Mouse (Mus musculus) ES-Bruce4 (cell line): ENCODE results near the gene Ank2. TPM values are rescaled to one million over a fixed set of nuclear protein-coding genes. Genes with fewer than 3 reads are reported as not detected.

Experiments used
- H3K27ac ChIP-seq: 2 replicates; pipeline ENCODE4 v1.5.1; 2012; ENCODE audit warnings: low read length, inconsistent platforms; ENCODE audit not compliant: insufficient read depth
- H3K27me3 ChIP-seq: 2 replicates; pipeline ENCODE4 v1.6.1; 2012; ENCODE audit warnings: mild to moderate bottlenecking, low read length, inconsistent platforms; ENCODE audit not compliant: control insufficient read depth, poor library complexity, insufficient read depth, severe bottlenecking
- H3K36me3 ChIP-seq: 2 replicates; pipeline ENCODE4 v1.6.1; 2012; ENCODE audit warnings: inconsistent platforms, mild to moderate bottlenecking, low read length, moderate library complexity; ENCODE audit not compliant: control insufficient read depth, poor library complexity, insufficient read depth, severe bottlenecking
- H3K4me1 ChIP-seq: one replicate; pipeline ENCODE4 v1.8.1; 2011; ENCODE audit warnings: low read length; ENCODE audit not compliant: control insufficient read depth, insufficient read depth
- H3K4me3 ChIP-seq: 2 replicates; pipeline ENCODE4 v1.5.1; 2011; ENCODE audit warnings: low read depth, mild to moderate bottlenecking, low read length
- H3K9ac ChIP-seq: 2 replicates; pipeline ENCODE4 v1.6.1; 2012; ENCODE audit warnings: low read depth, mild to moderate bottlenecking, inconsistent platforms; ENCODE audit not compliant: poor library complexity, severe bottlenecking
- H3K9me3 ChIP-seq: replicated peaks from 2 replicates; pipeline ENCODE4 v1.6.1; 2012; ENCODE audit warnings: mild to moderate bottlenecking, low read length, inconsistent platforms; ENCODE audit not compliant: control insufficient read depth, poor library complexity, insufficient read depth, severe bottlenecking
- CTCF ChIP-seq: IDR thresholded peaks from one replicate; pipeline ENCODE4 v1.8.1; 2011; ENCODE audit warnings: low read depth, low read length
- EP300 ChIP-seq: IDR thresholded peaks from 2 replicates; pipeline ENCODE4 v1.6.1; 2011; ENCODE audit warnings: low read depth, low read length; ENCODE audit not compliant: insufficient read depth
- POLR2A ChIP-seq: IDR thresholded peaks from one replicate; pipeline ENCODE4 v1.8.1; 2011; ENCODE audit warnings: low read length; ENCODE audit not compliant: insufficient read depth
- polyA plus RNA-seq: library from polyadenylated mRNA; stranded (reverse); fragments of >200 nt; gene quantifications from 2 replicates; pipeline ENCODE4 v1.2.4, GENCODE M21; 2011; ENCODE audit warnings: low read depth; ENCODE audit not compliant: missing spikeins, insufficient read depth, insufficient read length

Gene Ank2
- polyA plus RNA-seq, 1 experiment = 29.9 TPM

DNA sequence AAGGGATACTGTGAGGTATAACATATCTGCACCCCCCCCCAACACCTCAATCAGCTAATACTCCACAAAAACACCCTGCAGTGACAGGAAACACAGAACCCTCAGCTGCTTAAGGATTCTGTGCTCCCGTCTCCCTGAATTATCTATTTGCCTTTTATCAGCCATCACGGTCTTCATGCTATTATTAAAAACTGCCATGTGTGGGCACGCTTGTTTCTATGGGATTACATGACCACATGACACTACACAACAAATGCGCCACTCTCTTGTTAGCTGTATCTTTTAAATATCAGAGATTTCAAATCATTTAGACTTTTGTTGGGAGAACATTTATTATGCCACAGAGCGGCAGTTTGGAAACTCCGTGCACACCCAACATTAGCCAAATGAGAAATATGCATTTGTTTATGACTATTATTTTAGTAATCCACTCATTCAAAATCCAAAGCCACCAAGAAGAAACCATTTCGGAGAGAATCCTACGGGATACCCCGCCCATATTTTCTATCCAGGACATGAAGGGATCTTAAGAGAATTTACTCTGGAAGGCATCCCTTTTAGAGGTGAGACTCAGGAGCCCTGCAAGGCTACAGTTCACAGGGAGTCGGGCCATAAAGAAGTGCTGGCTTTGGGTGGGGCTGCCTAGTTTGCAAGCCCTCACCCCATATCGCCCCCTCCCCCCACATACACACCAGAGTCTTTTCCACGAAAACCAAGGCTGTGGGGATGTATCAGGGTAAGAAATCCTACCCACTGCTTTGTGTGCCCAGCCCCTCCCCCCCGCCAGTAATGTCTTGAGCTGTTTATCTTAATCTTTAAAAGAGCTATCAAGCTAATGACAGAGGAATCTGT is 274.6 kb downstream of the Ank2 start:
- Histone ChIP-seq H3K9me3 (no peaks in the 10 kb centered on the region), H3K9ac (no peak overlapping the region), H3K27me3 (no peaks in the 10 kb centered on the region), H3K4me1 (peaks cover 5% of the 10 kb centered on the region), H3K27ac (no peak overlapping the region), H3K36me3 (no peaks in the 10 kb centered on the region), H3K4me3 (no peak overlapping the region)
- TF ChIP-seq POLR2A (no peak), EP300 (no peak)

DNA sequence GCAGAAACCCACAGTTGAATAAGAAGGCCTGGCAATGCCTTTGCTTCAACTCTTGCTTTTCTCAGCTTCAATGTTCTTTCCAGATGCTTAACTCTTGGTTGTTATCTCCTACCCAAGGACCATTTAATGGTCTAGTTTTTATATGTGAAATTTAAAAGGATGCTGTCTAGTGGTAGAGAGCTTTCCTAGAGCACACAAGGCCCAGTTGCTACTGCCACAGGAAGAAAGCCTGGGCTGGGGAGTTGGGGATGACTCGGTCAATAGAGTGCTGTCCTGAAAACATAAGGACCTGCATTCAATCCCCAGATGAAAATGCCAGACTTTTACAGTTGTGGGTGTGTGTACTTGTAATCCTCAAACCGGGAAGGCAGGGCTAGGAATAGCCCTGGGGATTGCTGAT is 277.1 kb downstream of the Ank2 start:
- H3K4me3 ChIP-seq = no peak overlapping the region
- no peak overlapping the region for H3K9ac ChIP-seq
- no peak for TF ChIP-seq POLR2A
- no peak for TF ChIP-seq EP300
- peaks cover 5% of the 10 kb centered on the region for H3K4me1 ChIP-seq
- H3K27ac ChIP-seq = no peak overlapping the region
- H3K36me3 ChIP-seq = no peaks in the 10 kb centered on the region
- H3K27me3 ChIP-seq = no peaks in the 10 kb centered on the region
- no peaks in the 10 kb centered on the region for H3K9me3 ChIP-seq

DNA sequence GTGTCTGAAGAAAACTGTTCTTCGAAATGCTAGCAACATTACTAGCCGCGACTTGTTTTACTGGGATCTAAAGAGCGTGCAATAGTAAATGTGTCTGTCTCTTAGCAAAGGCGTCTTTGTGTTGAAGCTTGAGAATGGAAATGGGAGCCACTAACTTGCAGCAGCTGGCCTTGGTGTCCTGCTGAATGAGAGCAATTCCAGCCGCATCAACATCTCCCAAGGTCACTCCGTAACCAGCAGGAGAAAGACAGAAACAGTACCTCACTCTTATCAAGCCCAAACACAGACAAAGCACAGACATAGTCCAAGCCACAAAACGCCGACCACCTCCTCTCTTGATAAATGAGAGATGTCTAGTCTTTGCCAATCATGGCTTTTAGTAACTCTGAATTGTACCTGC is 278.3 kb downstream of the Ank2 start:
- Histone ChIP-seq H3K27ac (peak overlapping the region; percentile 61), H3K9me3 (no peaks in the 10 kb centered on the region), H3K9ac (no peak overlapping the region), H3K27me3 (no peaks in the 10 kb centered on the region), H3K4me1 (peaks cover 5% of the 10 kb centered on the region), H3K36me3 (no peaks in the 10 kb centered on the region), H3K4me3 (no peak overlapping the region)
- no peak for TF ChIP-seq CTCF
- TF ChIP-seq POLR2A = no peak
- peak; percentile 67; the same call in 1 of the 2 replicates for TF ChIP-seq EP300

DNA sequence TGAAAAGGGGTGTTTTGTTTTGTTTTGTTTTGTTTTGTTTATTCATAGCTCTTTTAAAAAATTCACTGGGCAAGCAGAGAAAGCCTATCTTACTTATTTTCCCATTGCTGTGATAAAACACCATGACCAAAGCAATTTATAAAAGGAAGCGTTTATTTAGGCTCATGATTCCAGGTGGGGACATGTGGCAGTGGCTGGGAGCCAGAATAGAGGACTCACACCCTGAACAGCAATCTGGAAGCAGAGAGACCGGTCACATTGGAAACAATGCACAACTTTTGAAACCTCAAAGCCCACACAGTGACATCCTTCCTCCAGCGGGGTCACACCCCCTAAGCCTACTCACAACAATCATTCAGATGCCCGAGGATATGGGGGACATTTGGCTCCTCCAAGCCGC is 285.6 kb downstream of the Ank2 start:
- H3K4me3 ChIP-seq = no peak overlapping the region
- TF ChIP-seq EP300 (no peak), CTCF (no peak), POLR2A (no peak)
- no peaks in the 10 kb centered on the region for H3K9me3 ChIP-seq
- no peak overlapping the region for H3K27ac ChIP-seq
- no peaks in the 10 kb centered on the region for H3K36me3 ChIP-seq
- no peak overlapping the region for H3K9ac ChIP-seq
- no peaks in the 10 kb centered on the region for H3K4me1 ChIP-seq
- H3K27me3 ChIP-seq = no peaks in the 10 kb centered on the region

DNA sequence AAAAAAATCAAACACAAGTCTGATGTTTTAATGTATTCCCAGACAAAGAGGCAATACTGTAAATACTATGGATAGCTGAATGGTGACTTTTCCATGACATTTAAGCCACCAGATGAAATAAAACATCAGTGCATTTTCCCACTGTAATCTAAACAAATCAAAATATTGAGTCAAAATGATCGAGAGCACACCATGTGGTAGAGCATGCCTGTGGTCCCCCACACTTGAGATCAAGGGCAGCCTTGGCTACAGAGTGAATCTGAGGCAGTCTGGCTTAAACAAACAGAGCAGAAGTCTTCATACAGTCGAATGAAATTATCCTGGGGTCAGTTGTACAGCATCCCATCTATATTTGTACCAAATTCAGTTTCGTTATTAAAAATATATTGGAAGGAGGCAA is 288.0 kb downstream of the Ank2 start:
- Histone ChIP-seq H3K27ac (no peak overlapping the region), H3K27me3 (no peaks in the 10 kb centered on the region), H3K4me1 (no peaks in the 10 kb centered on the region), H3K4me3 (no peak overlapping the region), H3K36me3 (no peaks in the 10 kb centered on the region), H3K9ac (no peak overlapping the region), H3K9me3 (no peaks in the 10 kb centered on the region)
- TF ChIP-seq POLR2A (no peak), EP300 (no peak), CTCF (no peak)

DNA sequence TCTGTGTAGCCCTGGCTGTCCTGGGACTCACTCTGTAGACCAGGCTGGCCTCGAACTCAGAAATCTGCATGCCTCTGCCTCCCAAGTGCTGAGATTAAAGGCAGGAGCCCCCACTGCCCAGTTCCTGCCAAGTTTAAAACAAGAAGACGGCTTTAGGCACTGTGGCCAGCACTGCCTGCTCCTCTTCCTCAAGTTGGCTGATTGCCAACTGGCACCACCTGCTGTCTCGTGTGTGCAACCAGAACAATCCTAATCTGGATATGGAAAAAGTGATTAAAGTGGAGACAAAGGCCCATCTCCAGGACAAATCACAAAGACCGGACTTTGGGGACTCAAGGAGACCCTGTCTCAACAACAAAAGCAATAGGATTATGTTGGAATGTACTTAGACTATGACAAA is 288.6 kb downstream of the Ank2 start:
- Histone ChIP-seq H3K36me3 (no peaks in the 10 kb centered on the region), H3K4me1 (no peaks in the 10 kb centered on the region), H3K27ac (no peak overlapping the region), H3K9ac (no peak overlapping the region), H3K4me3 (no peak overlapping the region), H3K27me3 (no peaks in the 10 kb centered on the region), H3K9me3 (no peaks in the 10 kb centered on the region)
- TF ChIP-seq CTCF = no peak
